Mouse (Mus musculus): ENCODE data around the gene Zfp653. TPM values are rescaled to one million over a fixed set of nuclear protein-coding genes. Genes with fewer than 3 reads are reported as not detected.

Zfp653 gene
- total RNA-seq, 2 experiments from 2014 or later, result 5.9 to 7.3 TPM

GRCm38 (mm10) chr9:22072276-22072675 is 1.1 kb upstream of the Zfp653 start:
- intact Hi-C loops (cut with DNase I), result no loop called here
- DNase-seq, result no peak

- DNase-seq, result no peak
- intact Hi-C loops (cut with DNase I), result loop anchor here (10.0 kb wide), 1 partner anchor 335 kb away; no protein-coding TSS in a partner anchor
Measured at GRCm38 (mm10) chr9:22069881-22070553, 1.2 kb downstream of the Zfp653 start.

- DNase-seq, result no peak
- intact Hi-C loops (cut with DNase I), result loop anchor here (10.0 kb wide), 1 partner anchor 338 kb away; no protein-coding TSS in a partner anchor
Measured at GRCm38 (mm10) chr9:22067195-22067594, 4.0 kb downstream of the Zfp653 start.

- DNase-seq, result peak; percentile 59 to 76
- intact Hi-C loops (cut with DNase I), result loop anchor here (1.0 to 10.0 kb wide), 3 partner anchors 77 to 338 kb away; no protein-coding TSS in a partner anchor
Measured at GRCm38 (mm10) chr9:22066433-22066832, 4.7 kb downstream of the Zfp653 start.

GRCm38 (mm10) chr9:22065642-22066041 is 5.5 kb downstream of the Zfp653 start:
- no peak for DNase-seq
- intact Hi-C loops (cut with DNase I), result loop anchor here (1.0 to 10.0 kb wide), 3 partner anchors 78 to 339 kb away; no protein-coding TSS in a partner anchor

- intact Hi-C loops (cut with DNase I), result loop anchor here (10.0 kb wide), 1 partner anchor 340 kb away; no protein-coding TSS in a partner anchor
- DNase-seq, result no peak
Measured at GRCm38 (mm10) chr9:22064341-22064740, 6.8 kb downstream of the Zfp653 start.

GRCm38 (mm10) chr9:22061339-22061738 is 9.8 kb downstream of the Zfp653 start:
- intact Hi-C loops (cut with DNase I), result loop anchor here (10.0 kb wide), 1 partner anchor 343 kb away; no protein-coding TSS in a partner anchor

GRCm38 (mm10) chr9:22058011-22058424 is 13.2 kb downstream of the Zfp653 start:
- intact Hi-C loops (cut with DNase I), result no loop called here
- DNase-seq, result peak; percentile 40 to 41

More at GRCm38 (mm10) chr9:22061339-22061738, 9.8 kb downstream of the Zfp653 start:
- no peak for DNase-seq

- no peak for DNase-seq
- intact Hi-C loops (cut with DNase I), result no loop called here
Measured at GRCm38 (mm10) chr9:22057031-22057517, 14.1 kb downstream of the Zfp653 start.

GRCm38 (mm10) chr9:22056303-22056910 is 14.8 kb downstream of the Zfp653 start:
- no peak for DNase-seq
- intact Hi-C loops (cut with DNase I), result no loop called here

GRCm38 (mm10) chr9:22055713-22056112 is 15.5 kb downstream of the Zfp653 start:
- intact Hi-C loops (cut with DNase I), result no loop called here
- no peak for DNase-seq

- intact Hi-C loops (cut with DNase I), result loop anchor here (5.0 kb wide), 1 partner anchor 77 kb away; no protein-coding TSS in a partner anchor
- DNase-seq, result peak; percentile 58 to 70
Measured at GRCm38 (mm10) chr9:22054411-22055076, 16.6 kb downstream of the Zfp653 start.

- no peak for DNase-seq
- intact Hi-C loops (cut with DNase I), result loop anchor here (5.0 kb wide), 1 partner anchor 76 kb away; no protein-coding TSS in a partner anchor
Measured at GRCm38 (mm10) chr9:22053657-22054056, 17.5 kb downstream of the Zfp653 start.

- intact Hi-C loops (cut with DNase I), result loop anchor here (5.0 kb wide), 1 partner anchor 75 kb away; no protein-coding TSS in a partner anchor
- DNase-seq, result no peak
Measured at GRCm38 (mm10) chr9:22051958-22052254, 19.3 kb downstream of the Zfp653 start, which contains the start of gene Elavl3. TSS of gene Elavl3 (minus strand) at chr9:22052023.

GRCm38 (mm10) chr9:22051161-22051957 is 19.8 kb downstream of the Zfp653 start:
- DNase-seq, result no peak
- intact Hi-C loops (cut with DNase I), result loop anchor here (5.0 kb wide), 1 partner anchor 74 kb away; no protein-coding TSS in a partner anchor

GRCm38 (mm10) chr9:22050351-22050889 is 20.8 kb downstream of the Zfp653 start:
- intact Hi-C loops (cut with DNase I), result loop anchor here (5.0 kb wide), 1 partner anchor 73 kb away; no protein-coding TSS in a partner anchor
- peak; percentile 52 to 55 for DNase-seq

GRCm38 (mm10) chr9:22049721-22050270 is 21.4 kb downstream of the Zfp653 start:
- DNase-seq, result no peak
- intact Hi-C loops (cut with DNase I), result loop anchor here (5.0 kb wide), 1 partner anchor 72 kb away; no protein-coding TSS in a partner anchor

GRCm38 (mm10) chr9:22049315-22049714 is 21.9 kb downstream of the Zfp653 start:
- intact Hi-C loops (cut with DNase I), result no loop called here
- no peak for DNase-seq

- no peak for DNase-seq
- intact Hi-C loops (cut with DNase I), result no loop called here
Measured at GRCm38 (mm10) chr9:22047329-22047728, 23.8 kb downstream of the Zfp653 start.

Measured in heart, postnatal 10 days (tissue).